Mouse (Mus musculus): ENCODE measurements at regions not wholly inside any gene's neighbourhood (a gene's known extent, or its start where the extent isn't known, plus 50 kb on each side); places are given as distances from the start of the nearest gene placed in this dataset.
A peak's percentile ranks its signal among the peaks of the same experiment; 100 is the strongest.

GRCm38 (mm10) chr19:28111263-28112180, 100.6 kb upstream of the Rfx3 start:
- no peak for DNase-seq (ENCODE audit: extremely low spot score in 1 of 2, low spot score in 1 of 2)

GRCm38 (mm10) chr19:28095620-28096019, 84.7 kb upstream of the Rfx3 start:
- DNase-seq (ENCODE audit: extremely low spot score in 1 of 2, low spot score in 1 of 2), result no peak

DNA sequence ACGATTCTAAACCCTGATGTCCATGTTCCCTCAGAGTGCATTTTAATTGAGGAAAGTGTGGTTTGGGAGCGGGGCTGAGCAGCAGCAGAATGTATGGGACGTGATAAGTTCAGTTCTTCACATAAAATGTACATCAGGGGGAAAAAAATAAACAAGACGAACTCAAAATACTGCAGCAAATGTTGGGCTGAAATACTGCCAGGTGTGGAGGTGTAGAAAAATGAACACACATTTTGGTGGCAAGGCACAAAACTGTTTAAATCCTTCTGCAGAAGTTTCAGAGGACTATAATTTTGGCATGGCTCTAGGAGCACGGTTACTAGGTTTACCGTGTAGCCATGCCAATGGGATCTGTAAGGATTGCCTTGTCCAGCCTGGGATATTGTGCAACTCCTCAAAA, 81.3 kb upstream of the Rfx3 start:
- DNase-seq (ENCODE audit: extremely low spot score in 1 of 2, low spot score in 1 of 2), result peak in 1 of 2 experiments; percentile 27

GRCm38 (mm10) chr19:28087607-28088546, 76.9 kb upstream of the Rfx3 start:
- peak; percentile 36 to 50 for DNase-seq (ENCODE audit: extremely low spot score in 1 of 2, low spot score in 1 of 2)

- DNase-seq (ENCODE audit: extremely low spot score in 1 of 2, low spot score in 1 of 2), result no peak
These were observed 59.4 kb upstream of the Rfx3 start for GRCm38 (mm10) chr19:28070386-28070785.
